Mouse (Mus musculus): ENCODE results near the gene Stk40.

GRCm38 (mm10) chr4:126141021-126141420 lies 37.3 kb downstream of the Stk40 start:
- TF ChIP-seq POLR2A (IDR thresholded peaks at IDR 0.05; ENCODE audit: low read depth, low read length) = no peak
- no peak for TF ChIP-seq CTCF (IDR thresholded peaks at IDR 0.05; ENCODE audit: borderline replicate concordance, insufficient read depth, low read length)
